Mouse (Mus musculus) R1 (cell line): Measurements from ENCODE around the gene Capn11.
"Not testable (repeated sequence)": the region's sequence is repeated elsewhere in the genome, so short reads cannot be mapped to it uniquely, and the experiment has no call there.

Experiments used
- DNase-seq: peaks from one replicate; pipeline ENCODE4 v3.0.0-alpha.2; 2018; ENCODE audit warnings: low read depth, low spot score

The Capn11 gene

DNA sequence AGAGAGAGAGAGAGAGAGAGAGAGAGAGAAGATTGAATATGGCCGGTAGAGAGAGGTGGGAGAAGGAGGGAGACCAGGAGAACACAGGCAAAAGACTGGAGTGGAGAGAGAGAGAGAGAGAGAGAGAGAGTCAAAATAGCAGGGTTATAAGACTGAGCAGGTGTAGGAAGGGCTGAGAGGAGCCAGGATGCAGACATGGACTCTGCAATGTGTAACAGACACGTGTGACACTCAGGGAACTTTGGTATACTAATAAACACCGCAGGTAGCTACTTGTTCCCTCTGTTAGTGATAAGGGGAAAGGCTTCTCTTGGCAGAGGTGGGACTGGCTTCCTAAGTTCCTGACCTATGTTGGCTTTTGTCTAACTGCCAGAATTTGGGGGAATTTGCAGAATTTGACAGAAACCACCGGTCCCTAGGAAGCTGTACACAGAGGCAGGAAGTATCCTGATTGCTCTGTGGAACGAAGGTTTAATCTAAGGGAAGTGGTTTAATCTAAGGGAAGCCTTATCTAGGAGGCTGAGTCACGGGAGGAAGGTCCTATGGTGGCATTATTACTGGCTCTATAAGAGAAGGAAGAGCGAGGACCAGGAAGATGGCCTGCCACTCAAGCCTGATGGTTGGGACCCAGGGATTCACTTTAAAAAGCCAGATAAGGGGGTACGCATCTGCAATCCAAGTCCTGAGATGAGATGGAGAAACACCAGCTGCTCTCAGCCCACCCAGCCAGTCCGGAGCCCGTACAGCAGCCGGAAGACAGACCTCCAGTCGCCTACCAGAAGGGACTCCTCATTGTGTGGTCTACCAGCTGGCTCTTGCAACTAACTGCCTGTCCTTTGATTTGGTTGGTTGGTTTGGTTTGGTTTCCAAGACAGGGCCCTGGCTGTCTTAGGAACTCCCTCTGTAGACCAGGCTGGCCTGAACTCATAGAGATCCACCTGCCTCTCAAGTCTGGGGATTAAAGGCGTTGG is 30.0 kb downstream of the Capn11 start:
- DNase-seq, result no peak

DNA sequence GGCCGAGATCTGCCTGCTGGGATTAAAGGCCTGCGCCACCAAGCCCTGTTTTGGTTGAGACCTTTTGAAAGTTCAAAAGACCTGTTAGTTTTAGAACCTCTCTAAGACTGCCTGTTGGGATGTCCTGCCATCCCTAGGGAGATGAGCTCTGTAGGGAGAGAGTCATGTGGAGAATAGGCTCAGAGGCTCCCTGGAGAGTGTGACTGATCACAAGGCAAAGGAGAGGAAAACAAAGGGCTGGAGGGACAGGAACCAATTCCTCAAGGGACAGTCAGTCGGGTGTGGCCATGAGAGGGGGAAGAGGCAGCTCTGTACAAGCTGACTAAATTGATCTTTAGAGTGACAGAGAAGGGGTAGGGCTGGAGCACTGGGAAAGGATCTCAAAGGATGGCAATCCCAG is 31.0 kb downstream of the Capn11 start:
- no peak for DNase-seq

DNA sequence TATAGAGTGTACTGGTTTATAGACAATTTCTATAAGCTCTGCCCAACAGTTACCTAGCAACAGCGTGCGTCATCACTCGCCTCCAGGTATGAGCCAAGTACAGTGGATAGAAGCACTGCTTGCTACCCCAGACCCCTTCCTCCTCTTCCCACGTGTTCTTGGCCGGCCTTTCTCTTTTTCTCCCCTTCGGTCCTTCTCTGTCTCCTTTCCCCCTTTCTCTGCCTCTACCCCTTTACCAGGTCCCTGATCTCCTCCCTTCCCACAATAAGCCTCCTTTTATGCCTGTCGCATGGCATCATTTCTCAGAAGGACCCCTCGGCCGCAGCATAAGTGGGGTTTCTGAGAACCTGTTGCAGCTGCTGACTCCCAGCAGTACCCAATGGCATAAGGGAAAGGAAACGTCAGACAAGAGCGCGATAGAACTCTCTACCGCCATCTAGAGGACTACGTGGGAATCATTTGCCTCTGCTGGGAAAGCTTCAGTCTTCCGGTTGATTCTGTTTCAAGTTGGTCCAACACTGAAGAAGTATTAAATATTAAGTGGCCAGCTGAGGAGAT is 32.5 kb downstream of the Capn11 start:
- DNase-seq, result peak; percentile 95

DNA sequence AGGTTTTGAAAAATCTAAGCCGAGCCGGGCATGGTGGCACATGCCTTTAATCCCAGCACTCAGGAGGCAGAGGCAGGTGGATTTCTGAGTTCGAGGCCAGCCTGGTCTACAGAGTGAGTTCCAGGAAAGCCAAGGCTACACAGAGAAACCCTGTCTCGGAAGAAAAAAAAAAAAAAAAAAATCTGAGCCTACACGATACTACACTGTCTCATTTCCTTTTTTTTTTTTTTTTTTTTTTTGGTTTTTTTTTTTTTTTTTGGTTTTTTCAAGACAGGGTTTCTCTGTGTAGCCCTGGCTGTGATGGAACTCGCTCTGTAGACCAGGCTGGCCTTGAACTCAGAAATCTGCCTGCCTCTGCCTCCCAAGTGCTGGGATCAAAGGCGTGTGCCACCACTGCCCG is 35.7 kb downstream of the Capn11 start:
- not testable (repeated sequence) for DNase-seq

DNA sequence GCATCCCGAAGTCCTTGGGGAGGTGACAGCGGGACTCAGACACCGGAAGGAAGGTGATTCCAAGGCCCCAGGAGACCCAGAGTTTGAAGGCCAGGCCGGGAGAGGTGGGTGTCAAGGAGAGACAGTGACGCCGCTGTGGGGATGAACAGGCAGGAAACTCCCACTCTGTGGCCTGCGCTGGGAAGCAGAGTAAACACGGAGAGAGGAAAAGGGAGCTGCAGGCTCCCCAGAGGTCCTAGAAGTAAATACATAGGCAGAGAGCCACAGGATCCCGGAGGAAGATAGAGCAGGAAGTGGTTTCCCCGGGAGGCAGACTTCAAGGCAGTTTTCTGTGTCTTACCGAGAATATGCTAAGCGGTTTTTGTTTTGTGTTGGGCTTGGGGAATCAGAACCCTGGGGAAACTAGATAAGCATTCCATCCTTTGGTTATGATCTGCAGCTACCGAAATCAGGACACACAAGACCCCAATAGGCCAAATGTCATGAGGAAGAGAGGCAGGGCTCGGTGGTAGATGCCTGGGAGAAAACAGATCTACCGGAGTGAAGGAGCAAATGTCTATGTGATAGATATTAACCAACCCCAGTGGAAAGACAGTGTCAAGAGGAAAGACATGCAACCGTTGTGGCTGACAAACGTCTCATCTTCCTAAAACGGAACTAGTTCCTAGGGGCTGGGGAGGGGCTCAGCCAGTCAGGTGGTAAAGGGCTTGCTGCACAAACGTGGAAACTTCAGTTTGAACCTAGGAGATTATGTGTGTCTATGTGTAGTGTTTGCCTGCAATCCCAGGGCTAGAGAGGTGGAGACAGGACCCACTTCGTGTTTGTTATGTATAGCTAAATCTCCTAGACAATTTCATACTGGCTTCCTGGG is 39.5 kb downstream of the Capn11 start:
- peak; percentile 91 for DNase-seq

DNA sequence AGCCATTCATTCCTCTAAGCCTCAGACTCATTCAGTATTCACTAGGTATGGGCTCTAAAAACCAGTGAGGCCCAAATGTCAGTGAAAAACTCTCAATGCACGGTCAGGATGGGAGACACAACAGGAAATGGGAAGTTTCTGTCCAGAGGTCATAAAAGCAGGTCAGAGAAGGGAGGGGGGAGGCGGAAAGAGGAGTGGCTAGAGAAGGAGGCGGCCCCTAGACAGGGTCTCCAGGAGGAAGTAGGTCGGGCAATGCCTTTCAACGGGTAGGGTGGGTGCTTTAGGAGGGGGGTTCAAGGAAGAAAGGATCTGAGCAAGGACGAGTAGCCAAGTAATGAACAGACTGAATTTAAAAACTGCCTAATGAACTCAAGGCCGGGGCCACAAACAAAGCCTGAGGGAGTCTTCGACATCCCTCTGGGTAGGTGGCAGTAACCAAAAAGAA is 40.2 kb downstream of the Capn11 start:
- DNase-seq, result peak; percentile 97

DNA sequence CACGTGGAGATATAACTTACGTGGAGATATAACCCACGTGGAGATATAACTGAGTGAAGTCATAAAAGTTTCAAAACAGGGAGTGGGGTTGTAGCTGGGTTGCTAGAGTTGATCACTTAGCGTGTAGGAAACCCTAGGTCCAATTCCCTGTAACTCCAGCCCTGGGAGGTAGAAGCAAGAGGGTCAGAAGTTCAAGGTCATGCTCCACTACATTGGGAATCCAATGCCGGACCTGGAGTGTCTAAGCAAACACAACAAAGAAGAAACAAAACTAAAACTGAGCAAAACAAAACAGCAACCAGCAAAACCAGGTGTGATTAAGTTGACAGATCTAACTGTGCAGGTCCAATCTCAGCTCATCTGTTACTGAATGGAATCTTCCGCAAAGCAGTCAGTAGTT is 41.5 kb downstream of the Capn11 start:
- peak; percentile 90 for DNase-seq

DNA sequence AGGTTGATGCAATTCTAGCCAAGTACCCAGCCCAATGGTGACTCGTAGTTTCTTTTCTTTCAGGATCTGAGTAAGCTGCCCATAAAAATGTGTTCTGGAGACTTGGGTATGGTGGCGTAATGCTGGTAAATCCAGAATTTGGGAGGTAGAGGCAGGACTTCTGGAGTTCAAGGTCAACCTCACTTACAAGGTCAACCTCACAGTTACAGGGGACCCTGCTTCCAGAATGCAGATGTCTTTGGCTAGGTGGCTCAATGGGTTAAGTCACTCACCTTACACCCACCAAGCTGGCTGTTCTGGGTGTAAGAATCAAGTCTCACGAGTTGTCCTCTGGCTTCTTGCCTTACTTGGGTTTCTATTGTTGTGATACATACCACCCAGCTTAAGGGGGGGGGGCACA is 42.4 kb downstream of the Capn11 start:
- peak; percentile 66 for DNase-seq

DNA sequence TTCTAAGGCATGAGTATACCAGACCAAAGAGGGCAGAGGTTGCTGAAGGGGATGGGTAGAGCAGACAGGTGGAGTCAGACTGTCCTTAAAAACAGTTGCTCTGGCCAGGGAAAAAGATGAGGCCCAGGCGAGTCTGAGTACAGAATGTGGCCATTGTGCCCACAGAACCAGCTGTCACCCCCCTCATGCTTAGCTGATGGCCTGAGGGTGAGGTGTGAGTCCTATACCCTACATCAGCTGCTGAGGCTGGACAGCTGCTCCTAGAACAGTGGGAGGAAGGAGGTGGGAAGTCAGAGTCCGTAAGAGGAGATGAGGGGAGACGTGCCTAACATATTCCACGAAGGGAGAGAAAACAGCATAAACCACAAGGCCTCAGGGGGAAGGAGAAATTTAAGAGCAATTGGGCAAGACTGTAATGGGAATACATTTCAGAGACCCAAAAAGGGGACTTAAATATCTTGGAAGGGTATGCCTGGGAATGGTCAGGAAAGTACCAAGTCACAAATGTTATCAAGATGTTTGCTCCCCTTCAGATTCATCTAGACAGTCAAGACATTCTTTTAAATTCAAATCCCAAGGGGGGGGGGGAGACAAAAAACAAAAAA is 43.0 kb downstream of the Capn11 start:
- no peak for DNase-seq

DNA sequence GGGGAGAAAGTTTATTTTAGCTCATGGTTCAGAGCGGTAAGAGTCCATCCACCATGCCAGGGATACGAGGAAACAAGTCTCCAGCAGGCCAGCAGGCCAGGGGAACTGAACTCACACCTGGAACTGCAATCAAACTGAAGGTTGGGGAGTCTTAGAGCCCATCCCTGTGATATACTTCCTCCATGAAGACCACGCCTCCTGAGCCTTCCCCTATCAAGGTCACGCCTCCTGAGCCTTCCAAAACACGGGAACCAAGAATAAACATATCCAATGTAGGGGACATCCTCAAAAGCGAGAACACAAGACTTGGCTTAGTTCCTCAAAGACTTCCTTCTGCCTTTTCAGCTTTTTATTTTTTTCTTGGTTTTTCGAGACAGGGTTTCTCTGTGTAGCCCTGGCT is 46.2 kb downstream of the Capn11 start:
- peak; percentile 90 for DNase-seq

DNA sequence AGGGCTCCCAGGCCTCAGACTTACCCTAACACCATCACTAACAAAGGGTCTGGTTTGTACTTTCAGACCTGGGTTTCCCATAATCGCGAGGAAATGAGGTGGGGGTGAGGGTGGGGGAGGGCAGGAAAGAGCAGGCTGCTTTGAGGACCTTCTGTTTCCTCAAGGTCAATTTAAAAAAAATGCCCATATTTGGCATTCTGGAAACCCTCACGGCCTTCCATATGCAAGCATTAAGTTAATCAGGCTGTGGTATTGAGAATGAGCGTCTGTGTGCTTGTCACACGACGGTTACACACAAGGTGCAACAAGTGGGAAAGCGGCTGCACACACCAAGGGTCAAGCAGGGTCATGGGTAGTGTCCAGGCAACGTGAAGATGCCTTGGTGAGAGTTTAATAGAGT is 47.1 kb downstream of the Capn11 start:
- peak; percentile 65 for DNase-seq

DNA sequence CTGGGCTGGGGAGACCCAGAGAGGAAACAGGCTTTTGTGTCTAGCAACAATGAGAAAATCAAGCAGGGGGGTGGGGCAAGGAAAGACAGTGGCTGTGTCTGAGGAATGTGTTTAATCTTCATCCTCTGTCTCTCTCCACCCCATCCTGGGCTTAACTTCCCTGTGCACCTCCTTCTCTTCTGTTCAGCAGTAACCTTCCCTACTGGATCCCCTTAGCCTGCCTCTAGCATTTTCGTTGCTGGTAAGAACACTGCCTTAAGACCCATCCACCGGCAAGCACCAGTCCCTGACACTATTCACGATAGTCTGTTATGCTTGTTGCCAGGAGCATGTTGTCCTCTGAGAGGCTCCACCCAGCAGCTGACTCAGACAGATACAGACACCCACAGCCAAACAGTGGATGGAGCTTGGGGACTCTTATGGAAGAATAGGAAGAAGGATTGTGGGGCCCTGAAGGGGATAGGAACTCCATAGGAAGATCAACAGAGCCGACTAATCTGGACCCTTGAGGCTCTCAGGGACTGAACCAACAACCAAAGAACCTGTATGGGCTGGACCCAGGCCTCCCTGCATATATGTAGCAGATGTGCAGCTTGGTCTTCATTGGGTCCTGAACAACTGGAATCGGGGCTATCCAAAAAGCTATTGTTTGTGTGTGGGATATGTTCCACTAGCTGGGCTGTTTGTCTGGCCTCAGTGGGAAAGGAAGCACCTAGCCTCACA is 48.8 kb downstream of the Capn11 start:
- peak; percentile 96 for DNase-seq

DNA sequence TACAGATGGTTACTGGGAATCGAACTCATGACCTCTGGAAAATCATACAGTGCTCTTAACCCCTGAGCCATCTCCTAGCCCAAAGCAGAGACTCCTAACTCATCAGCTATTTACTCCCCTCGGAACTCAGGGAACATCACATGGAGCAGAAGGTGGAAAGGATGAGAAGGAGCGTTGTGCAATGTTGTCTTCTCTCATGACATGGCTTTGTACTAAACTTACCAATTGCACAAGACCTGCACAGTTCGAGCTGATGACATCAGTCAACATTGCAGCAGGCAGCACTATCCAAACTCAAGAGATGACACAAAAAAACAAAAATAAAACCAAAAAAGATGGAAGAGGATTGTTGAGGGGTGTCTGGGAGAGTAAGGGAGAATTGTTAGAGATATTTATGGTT is 50.7 kb downstream of the Capn11 start:
- no peak for DNase-seq

DNA sequence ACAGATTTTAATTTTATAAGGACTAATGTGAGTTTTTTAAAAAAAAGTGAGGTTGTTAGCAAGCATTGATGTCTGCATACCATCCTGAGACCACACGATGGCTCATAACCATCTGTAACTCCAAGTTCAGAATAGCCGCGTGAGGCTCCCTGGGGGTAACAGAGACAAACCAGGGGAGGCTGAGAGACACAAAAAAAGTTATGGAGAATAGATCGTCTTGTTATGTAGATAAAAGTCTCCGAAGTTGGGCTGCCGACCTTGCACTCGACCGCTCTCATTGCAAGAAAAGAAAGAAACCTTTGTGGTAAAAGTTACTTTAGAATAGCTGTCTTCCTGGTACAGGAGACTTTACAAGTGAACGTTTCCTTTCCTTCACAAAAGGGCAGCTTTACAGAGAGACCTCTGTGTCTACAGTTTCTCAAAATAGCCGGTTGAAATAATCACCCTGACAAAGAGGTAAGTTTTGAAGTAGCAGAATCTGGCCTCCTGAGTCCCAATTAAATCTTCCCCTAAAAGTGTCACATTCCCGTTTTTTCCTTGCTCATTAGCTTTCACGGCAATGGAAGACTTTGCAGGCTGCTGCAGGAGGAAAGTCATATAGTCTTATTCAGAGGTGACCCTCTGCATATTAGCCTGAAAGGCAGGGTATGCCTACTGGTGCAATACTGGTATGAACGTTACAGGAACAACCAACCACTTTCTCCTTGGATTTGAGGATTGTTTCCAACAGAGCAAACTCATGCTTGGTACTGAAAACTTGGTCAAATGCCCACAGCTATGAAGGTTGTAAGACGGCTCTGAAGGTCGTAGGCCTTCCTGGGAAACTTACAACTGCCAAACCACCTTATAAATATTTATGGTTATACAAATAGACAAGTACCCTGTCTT is 51.9 kb downstream of the Capn11 start:
- DNase-seq, result peak; percentile 97

DNA sequence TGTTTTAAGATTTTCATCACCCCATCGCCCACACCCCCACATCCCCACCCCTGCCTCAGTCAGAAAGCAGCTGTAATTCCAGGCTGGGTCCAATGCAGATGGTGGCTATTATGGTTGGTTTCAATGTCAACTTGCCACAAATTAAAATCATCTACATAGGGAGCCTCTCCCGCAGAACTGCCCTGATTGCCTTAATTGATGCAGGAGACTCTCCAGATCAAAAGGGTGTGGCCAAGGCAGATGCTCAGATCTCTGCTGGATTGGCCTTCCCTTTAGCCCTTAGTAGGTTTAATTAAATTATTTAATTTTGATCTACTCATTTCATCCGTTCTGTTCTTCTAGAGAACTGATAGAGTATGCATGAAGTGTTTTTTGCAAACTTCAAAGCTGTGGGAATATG is 56.1 kb downstream of the Capn11 start:
- no peak for DNase-seq

DNA sequence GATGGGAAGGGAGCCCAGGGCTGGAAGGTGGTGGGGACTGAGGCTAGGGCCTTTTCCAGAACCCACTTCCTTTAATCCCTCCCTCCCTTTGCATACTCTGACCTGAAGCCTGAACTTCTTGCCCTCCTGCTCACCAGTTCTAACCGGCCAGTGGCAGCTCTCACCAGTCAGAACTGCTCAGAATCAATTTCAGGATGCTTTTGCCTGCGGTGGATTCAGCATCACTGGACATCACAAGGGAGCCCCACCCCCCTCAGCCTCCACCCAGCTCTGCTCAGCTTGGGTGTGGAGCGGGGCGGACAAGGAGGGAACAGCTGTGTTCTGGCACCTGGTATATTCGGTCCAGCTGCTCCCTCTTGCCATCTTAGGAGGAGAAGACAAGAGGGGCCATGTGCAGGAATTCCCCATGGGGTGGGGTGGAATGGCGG is 57.2 kb downstream of the Capn11 start, which contains the start of gene Mymx:
Gene Mymx (minus strand): TSS at position 226 of the 428 bp plus-strand sequence.
- DNase-seq, result peak; percentile 99

DNA sequence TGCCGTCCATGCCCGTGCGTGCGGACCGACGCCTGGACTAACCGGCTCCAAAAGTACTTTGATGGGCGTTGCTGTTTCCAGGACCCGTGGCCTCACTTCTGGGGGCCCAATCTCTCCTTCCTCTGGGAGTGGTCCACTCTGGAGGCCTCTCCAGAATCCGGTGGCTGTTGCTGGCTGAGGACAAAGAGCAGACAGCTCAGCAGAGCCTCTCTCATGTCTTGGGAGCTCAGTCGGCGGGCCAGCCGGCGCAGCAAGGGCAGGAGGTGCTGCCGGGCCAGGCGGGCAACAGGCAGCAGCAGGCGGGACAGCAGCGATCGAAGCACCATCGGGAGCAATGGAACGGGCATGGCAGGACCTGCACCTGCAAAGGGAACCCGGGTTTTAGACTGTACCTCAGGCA is 57.8 kb downstream of the Capn11 start:
- peak; percentile 50 for DNase-seq

DNA sequence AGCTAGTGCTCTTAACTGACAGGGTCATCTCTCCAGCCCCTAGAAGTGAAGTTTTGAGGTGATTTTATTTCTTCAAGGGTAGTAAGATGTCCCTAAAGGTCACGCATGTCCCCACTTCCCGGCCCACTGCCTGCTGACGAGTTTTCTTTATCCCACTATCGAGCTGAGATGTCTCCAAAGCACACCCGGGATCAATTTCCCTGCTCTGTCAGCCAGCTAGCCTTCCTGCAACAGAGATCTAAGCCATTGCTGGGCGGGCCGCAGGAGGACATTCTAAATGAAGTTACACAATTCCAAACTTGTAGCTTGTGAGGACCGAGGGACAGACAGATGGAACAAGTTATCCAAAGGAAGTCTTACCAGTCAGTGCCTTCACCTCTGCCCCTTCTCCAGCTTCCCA is 58.9 kb downstream of the Capn11 start:
- no peak for DNase-seq

DNA sequence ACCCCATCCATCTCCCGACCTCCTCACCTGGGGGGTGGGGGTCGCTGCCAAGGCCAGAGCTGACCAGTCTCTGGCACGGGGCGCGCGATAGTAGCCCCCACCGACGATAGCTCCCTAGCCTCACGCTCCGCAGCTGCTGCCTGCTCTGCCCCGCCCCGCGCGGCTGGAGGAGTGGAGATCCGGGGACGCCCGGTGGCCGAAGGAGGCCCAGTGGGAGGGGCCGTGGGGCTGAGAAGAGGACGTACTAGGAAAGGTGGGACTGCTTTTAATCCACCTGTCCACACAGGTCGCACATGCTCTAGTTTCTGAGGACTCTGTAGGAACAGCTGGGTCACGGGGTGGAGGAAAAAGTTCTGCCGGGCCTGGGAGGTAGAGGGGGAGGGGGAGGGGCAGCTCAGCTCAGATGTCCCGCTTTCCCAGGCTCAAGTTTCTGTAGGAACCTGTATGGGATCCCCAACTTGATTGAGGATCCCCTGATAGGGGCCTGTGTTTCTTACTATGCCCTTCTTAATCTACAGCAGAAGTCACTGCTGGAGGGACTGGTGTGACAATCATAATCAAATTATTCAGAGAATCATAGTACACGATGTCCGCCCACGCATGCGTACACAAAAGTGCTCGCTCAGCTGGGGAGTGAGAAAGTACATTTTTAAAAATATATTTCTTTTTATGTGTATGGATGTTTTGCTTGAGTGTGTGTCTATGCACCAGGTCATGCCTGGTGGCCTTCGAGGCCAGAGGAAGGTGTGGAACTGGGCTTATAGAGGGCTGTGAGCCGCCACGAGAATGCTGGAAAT is 59.5 kb downstream of the Capn11 start, which contains the start of gene Slc29a1:
Gene Slc29a1 (minus strand): TSS at position 161 of the 797 bp plus-strand sequence.
- peak; percentile 88 for DNase-seq
